Mouse (Mus musculus) midbrain, embryonic 14.5 days (tissue): ENCODE measurements around the gene Olfr606. TPM values are rescaled to one million over a fixed set of nuclear protein-coding genes. Genes with fewer than 3 reads are reported as not detected.
"Not testable (repeated sequence)": the region's sequence is repeated elsewhere in the genome, so short reads cannot be mapped to it uniquely, and the experiment has no call there.

Experiments used
- ATAC-seq: fragments of 200-750 bp; cut with Nextera tagmentation; 2 replicates; pipeline ENCODE4 v1.8.0; 2017; ENCODE audit warnings: moderate number of reproducible peaks, moderate library complexity; ENCODE audit not compliant: low FRiP score, low TSS enrichment
- DNase-seq: peaks from one replicate; pipeline ENCODE4 v3.0.0-alpha.2; 2015
- H3K27ac ChIP-seq: fragments of 300-500 bp; sonication (generic); replicated peaks from 2 replicates; pipeline ENCODE4 v1.5.1; 2014; ENCODE audit warnings: mild to moderate bottlenecking, low read depth, low read length, moderate library complexity
- H3K27me3 ChIP-seq: fragments of 300-500 bp; sonication (generic); 2 replicates; pipeline ENCODE4 v1.6.1; 2014; ENCODE audit warnings: low read length, control low read depth, mixed read lengths; ENCODE audit not compliant: control insufficient read depth, insufficient read depth
- H3K36me3 ChIP-seq: fragments of 300-500 bp; sonication (generic); 2 replicates; pipeline ENCODE4 v1.6.1; 2014; ENCODE audit warnings: low read length, control low read depth; ENCODE audit not compliant: control insufficient read depth, insufficient read depth
- H3K4me1 ChIP-seq: fragments of 300-500 bp; sonication (generic); 2 replicates; pipeline ENCODE4 v1.6.1; 2014; ENCODE audit warnings: mild to moderate bottlenecking, antibody characterized with exemption, low read length, control low read depth; ENCODE audit not compliant: control insufficient read depth, insufficient read depth
- H3K4me2 ChIP-seq: fragments of 300-500 bp; sonication (generic); 2 replicates; pipeline ENCODE4 v1.6.1; 2014; ENCODE audit warnings: mild to moderate bottlenecking, low read length, moderate library complexity
- H3K4me3 ChIP-seq: fragments of 300-500 bp; sonication (generic); replicated peaks from 2 replicates; pipeline ENCODE4 v1.5.1; 2014; ENCODE audit warnings: low read depth, low read length
- H3K9ac ChIP-seq: fragments of 300-500 bp; sonication (generic); replicated peaks from 2 replicates; pipeline ENCODE4 v1.6.1; 2014; ENCODE audit warnings: mild to moderate bottlenecking, low read length, moderate library complexity
- H3K9me3 ChIP-seq: fragments of 300-500 bp; sonication (generic); 2 replicates; pipeline ENCODE4 v1.6.1; 2016; ENCODE audit warnings: low read length, control low read depth, mixed read lengths; ENCODE audit not compliant: control insufficient read depth
- WGBS: fragments of 180-500 bp; shearing (Covaris S2); extraction: QIAGEN DNeasy Blood & Tissue Kit; methylation state at CpG from one replicate; pipeline ENCODE4 v1.1.7; 2014; 5-methylcytosine and 5-hydroxymethylcytosine counted together
- polyA plus RNA-seq: library from polyadenylated mRNA; unstranded; fragments of >200 nt; fragmentation: Nextera tagmentation; extraction: Ambion mirVana; gene quantifications from 2 replicates; pipeline ENCODE4 v1.2.1, GENCODE M21; 2014

Gene Olfr606
- not detected in 2 replicates for polyA plus RNA-seq

DNA sequence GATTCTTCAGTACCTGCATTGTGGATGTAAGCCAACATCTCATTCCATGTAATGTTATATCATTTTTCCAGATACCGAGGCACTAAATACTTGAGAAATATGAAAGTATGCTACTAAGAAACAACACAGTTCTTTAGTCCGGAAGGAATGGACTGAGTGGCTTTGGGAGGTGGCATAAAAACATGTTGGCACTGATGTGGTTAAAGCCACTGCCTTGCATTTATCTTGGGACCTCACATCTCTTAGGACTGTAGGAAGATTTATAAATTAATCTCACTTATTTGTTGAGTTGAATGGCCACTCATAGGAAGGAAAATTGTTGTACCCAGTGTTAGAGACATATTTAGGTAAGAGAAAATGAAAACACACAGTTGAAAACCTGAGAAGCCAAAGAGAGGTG, at the start of gene Olfr606:
Gene Olfr606 (plus strand): TSS at position 301 of the 400 bp plus-strand sequence.
- no peaks in the 10 kb centered on the region for H3K36me3 ChIP-seq
- H3K4me2 ChIP-seq, result no peak within 1 kb of the TSS
- H3K27me3 ChIP-seq, result no peaks in the 10 kb centered on the region
- H3K4me1 ChIP-seq, result no peaks in the 10 kb centered on the region
- no peak within 1 kb of the TSS for H3K4me3 ChIP-seq
- 96% methylated on average over 2 of the region's 2 CpGs for WGBS
- no peak within 1 kb of the TSS for H3K27ac ChIP-seq
- no peak for DNase-seq
- no peaks in the 10 kb centered on the region for H3K9me3 ChIP-seq
- no peak for ATAC-seq
- H3K9ac ChIP-seq, result no peak within 1 kb of the TSS

DNA sequence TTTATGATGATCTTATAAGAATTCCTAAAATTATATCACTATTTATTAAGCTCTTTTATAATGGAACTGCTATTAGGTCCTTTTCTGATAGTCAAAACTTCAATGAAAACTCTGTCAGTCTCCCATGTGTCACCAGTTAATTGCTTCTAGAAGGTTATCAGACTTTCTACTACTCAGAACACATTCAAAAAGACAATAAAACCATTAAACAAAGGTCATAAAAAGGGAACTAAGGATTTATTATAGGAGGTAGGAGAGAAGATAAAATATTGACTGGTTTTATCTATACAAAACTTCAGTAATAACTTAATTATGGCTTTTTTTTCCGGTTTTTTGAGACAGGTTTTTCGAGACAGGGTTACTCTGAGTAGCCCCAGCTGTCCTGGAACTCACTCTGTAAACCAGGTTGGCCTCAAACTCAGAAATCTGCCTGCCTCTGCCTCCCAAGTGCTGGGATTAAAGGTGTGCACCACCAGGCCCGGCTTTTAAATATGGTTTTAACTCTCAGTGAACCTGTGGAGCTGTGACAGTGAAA, 42.3 kb upstream of the Olfr606 start:
- ATAC-seq, H3K9me3 ChIP-seq, H3K9ac ChIP-seq, H3K4me1 ChIP-seq, H3K27ac ChIP-seq, H3K4me2 ChIP-seq, H3K4me3 ChIP-seq, H3K27me3 ChIP-seq, H3K36me3 ChIP-seq, DNase-seq: not testable (repeated sequence)
- 80% methylated on average over 3 of the region's 3 CpGs for WGBS

DNA sequence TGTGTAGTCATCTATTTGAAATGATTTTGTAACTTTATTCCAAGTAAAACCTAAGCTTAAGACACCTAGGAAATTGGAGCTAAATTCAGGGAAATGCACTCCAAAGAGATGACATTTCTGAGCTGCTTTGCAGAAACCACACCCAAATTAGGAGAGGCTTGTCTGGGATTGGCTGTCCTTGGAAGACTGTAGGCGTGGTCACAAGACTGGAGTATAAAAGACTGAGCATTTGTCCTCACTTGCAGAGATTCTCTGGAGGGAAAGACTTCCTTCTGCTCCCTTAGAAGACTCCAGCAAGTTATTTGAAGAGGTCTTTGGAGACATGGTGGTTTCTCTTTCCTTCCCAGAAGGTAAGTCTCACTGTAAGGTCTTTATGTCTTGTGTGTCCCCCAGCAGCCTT, 34.1 kb upstream of the Olfr606 start, which contains the start of gene Usp17lc:
Gene Usp17lc (plus strand): TSS at position 301 of the 400 bp plus-strand sequence.
- H3K9ac ChIP-seq, H3K27ac ChIP-seq, H3K4me1 ChIP-seq, H3K9me3 ChIP-seq, H3K27me3 ChIP-seq, H3K4me2 ChIP-seq, ATAC-seq, H3K4me3 ChIP-seq, H3K36me3 ChIP-seq, DNase-seq: not testable (repeated sequence)
- WGBS, result 75% methylated on average over 1 of the region's 1 CpGs

DNA sequence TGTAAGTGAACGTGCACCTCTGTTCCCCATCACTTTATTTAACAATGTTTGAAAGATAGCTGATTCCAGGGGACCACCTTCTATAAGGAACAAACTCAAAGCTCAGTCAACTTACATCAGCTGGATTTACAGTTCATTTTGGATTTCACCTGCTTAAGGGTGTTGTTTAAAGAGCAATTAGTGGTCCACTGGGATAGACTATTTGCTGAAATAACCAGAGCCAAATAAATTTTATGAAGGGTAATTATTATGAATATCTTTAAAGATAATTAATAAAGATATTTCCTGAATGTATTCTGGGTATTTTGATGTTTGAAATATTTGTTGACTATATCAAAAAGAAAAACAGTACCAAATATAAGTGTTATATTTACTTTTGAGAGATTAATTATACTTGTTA, 3.5 kb upstream of the Olfr606 start, which contains the start of gene Olfr605:
Gene Olfr605 (minus strand): TSS at position 101 of the 400 bp plus-strand sequence.
- Histone ChIP-seq H3K27ac (no peak within 1 kb of the TSS), H3K9ac (no peak within 1 kb of the TSS), H3K36me3 (no peaks in the 10 kb centered on the region), H3K9me3 (no peaks in the 10 kb centered on the region), H3K4me2 (no peak within 1 kb of the TSS), H3K4me1 (no peaks in the 10 kb centered on the region), H3K27me3 (no peaks in the 10 kb centered on the region), H3K4me3 (no peak within 1 kb of the TSS)
- ATAC-seq (no peak), DNase-seq (no peak)
- 94% methylated on average over 1 of the region's 1 CpGs for WGBS

DNA sequence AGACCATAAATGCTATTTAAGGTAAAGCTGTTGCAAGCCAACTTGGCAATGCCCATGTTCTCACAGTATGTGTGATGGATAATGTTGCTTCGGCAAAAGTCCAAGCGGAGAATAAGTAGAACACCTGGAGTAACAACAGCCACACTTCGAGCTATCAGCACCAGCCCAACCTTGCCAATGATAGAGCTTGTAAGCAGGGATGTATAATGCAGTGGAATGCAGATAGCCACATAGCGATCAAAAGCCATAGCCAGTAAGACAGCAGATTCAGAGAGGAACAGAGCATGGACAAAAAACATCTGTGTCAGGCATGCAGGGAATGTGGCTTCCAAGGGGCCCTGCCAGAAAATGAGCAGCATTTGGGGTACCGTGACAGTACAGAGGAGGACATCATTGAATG, 11.7 kb downstream of the Olfr606 start:
- DNase-seq, result no peak
- Histone ChIP-seq H3K4me2 (no peak overlapping the region), H3K9ac (no peak overlapping the region), H3K27me3 (no peaks in the 10 kb centered on the region), H3K27ac (no peak overlapping the region), H3K9me3 (no peaks in the 10 kb centered on the region), H3K4me3 (no peak overlapping the region), H3K4me1 (no peaks in the 10 kb centered on the region), H3K36me3 (no peaks in the 10 kb centered on the region)
- ATAC-seq, result no peak
- 95% methylated on average over 5 of the region's 5 CpGs for WGBS

DNA sequence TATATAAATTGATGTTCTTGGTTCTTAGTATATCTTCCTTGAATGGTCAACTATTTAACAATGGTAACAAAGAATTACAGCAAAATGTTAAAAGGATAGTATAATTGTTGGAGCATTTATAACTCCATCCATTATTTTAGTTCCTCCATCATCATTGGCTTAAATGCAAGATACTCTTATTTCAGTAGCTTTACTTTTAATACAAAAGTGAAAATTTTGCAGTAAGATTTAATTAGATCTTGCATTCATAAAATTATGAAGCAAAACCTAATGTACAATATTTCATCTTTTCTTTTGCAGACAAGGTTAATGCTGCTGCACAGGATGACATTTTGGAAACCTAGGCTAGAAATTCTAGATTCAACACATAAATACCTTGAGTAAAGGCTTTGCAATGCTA, 20.7 kb downstream of the Olfr606 start, which contains the start of gene Olfr608:
Gene Olfr608 (plus strand): TSS at position 301 of the 400 bp plus-strand sequence.
- Histone ChIP-seq H3K9ac (no peak within 1 kb of the TSS), H3K27ac (no peak within 1 kb of the TSS), H3K4me1 (no peaks in the 10 kb centered on the region), H3K4me2 (no peak within 1 kb of the TSS), H3K9me3 (no peaks in the 10 kb centered on the region), H3K4me3 (no peak within 1 kb of the TSS), H3K36me3 (no peaks in the 10 kb centered on the region), H3K27me3 (no peaks in the 10 kb centered on the region)
- no peak for DNase-seq
- no peak for ATAC-seq

DNA sequence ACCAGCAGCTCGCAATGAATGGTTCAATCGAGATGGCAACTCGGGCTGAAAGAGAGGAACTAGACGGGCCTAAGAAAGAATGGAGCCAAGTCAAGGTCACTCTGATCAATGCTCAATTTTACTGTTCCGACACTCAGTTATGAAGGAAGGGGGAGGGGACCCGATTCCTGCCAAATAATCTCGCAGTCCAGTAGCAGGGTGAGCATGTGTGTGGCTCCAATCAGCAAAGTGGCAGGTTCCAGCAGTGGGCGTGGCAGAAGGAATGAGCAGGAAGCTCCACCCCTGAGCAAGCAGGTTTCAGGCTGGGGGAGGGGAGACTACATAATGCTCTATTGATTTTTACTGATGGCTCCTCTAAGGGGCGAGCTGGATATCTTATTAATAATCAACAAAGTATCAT, 28.3 kb downstream of the Olfr606 start:
- DNase-seq, H3K36me3 ChIP-seq, H3K9ac ChIP-seq, ATAC-seq, H3K4me1 ChIP-seq, H3K4me3 ChIP-seq, H3K4me2 ChIP-seq, H3K9me3 ChIP-seq, H3K27ac ChIP-seq, H3K27me3 ChIP-seq: not testable (repeated sequence)
- WGBS, result 87% methylated on average over 9 of the region's 9 CpGs

DNA sequence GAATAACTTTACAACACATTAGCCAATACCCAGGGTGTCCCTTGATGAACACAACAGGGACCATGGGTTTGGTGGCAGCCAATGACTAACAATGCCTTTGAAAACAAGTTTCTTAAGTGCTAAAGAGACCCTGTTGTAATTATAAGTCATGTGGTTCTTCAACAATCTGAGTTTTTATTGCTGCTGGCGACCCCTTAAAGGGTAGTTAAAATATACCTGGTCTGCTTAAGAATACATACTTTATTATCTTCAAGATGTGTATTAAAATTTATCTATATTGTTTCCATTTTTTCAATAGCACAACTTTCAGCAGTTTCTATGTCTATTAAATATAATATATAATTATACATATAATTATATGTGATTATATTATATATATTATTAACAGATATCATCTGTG, 49.1 kb downstream of the Olfr606 start, which contains the start of gene Olfr609:
Gene Olfr609 (minus strand): TSS at position 101 of the 400 bp plus-strand sequence.
- no peak within 1 kb of the TSS for H3K4me2 ChIP-seq
- H3K9ac ChIP-seq, result no peak within 1 kb of the TSS
- H3K9me3 ChIP-seq, result no peaks in the 10 kb centered on the region
- no peaks in the 10 kb centered on the region for H3K27me3 ChIP-seq
- WGBS, result 70% methylated on average over 1 of the region's 1 CpGs
- H3K27ac ChIP-seq, result no peak within 1 kb of the TSS
- ATAC-seq (no peak), DNase-seq (no peak)
- no peak within 1 kb of the TSS for H3K4me3 ChIP-seq
- H3K36me3 ChIP-seq, result no peaks in the 10 kb centered on the region
- no peaks in the 10 kb centered on the region for H3K4me1 ChIP-seq
